Mouse (Mus musculus) right cerebral cortex, adult 2 months (tissue): ENCODE results near the gene Cd300lb.
"Not testable (repeated sequence)": the region's sequence is repeated elsewhere in the genome, so short reads cannot be mapped to it uniquely, and the experiment has no call there.

Source experiments
- DNase-seq, 2 experiments: peaks; one replicate each; pipeline ENCODE4 v3.0.0; 2021 to 2022; ENCODE audit warnings: low spot score in 2 of 2

The Cd300lb gene

DNA sequence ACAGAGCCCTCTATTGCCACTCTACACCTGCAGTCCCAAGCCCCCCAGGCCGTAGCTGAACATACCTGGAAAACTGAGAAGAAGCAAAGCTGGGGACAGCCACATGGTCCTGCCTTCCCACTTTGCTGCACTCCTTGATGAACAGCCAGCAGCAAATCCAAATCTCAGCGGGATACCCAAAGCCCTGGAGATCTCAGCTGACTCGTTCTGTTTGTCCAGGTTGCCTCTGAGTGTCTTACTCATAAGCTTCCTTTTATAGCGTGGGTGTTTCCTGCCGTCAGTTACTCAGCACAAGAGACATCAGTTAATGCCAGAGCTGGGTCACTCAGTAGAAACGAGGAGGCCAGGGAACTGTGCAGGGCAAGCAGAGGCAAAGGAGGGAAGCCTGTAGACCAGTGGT, at the start of gene Cd300lb:
TSS of gene Cd300lb (minus strand) at position 243 of the 400 bp plus-strand sequence.
- no peak for DNase-seq

DNA sequence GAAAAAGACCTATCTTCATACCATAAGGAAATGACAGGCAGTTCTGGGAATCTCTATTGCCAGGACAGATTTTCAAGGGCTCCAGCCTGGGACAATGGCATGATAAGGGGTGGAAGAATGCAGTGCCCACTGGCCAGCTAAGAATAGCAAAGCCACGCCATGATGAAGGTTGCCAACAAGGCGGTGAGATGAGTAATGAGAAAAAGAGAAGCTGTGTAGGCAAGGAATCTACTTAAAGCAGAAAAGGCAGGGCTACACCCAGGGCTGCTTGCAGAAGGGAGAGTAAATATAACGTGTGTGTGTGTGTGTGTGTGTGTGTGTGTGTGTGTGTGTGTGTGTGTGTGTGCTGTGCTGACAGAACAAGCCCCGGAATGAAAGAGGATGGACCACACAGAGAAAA, 47.7 kb upstream of the Cd300lb start:
- peak; percentile 18 to 23 for DNase-seq

DNA sequence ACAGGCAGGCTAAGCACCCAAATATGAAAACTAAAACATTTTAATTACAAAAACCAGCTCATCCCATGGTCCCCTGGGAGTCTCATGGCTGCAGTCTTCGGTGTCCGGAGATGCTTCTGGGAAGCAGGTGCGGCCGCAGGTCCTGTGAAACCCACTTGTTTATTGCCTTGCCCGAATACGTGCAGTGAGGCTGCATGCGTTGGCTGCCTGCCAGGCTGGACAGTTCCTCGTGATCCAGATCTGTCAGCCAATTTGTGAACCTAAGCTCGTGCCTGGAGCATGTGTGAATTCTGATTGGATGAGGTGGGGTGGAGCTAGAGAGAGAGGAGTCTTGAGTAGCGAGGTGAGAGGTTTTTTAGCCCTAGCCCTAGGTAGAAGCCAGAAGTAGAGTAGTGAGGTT, 38.5 kb upstream of the Cd300lb start:
- no peak for DNase-seq

DNA sequence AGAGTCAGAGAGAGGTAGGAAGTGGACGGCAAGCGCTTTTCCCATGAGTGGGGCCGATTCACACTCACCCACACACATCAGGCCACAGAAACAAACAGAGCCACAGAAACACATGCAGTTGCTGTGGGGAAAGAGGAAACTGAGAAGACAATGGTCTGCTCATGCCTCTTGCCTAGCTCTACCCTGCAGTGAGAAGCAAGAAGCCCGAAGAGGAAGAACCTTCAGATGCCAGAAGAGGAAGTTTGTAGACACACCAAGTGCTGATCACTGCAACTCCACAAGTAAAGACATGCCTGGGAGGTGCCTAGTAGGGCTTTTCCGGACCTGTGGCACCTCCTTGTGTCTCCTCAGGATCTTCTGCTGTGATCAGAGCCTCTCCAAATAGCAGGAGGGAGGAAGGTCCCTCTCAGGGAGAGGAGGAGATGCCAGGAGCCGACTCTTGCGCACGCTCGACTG, 34.6 kb upstream of the Cd300lb start, which contains the start of gene Cd300c:
TSS of gene Cd300c (minus strand) at position 406 of the 456 bp plus-strand sequence.
- no peak for DNase-seq

DNA sequence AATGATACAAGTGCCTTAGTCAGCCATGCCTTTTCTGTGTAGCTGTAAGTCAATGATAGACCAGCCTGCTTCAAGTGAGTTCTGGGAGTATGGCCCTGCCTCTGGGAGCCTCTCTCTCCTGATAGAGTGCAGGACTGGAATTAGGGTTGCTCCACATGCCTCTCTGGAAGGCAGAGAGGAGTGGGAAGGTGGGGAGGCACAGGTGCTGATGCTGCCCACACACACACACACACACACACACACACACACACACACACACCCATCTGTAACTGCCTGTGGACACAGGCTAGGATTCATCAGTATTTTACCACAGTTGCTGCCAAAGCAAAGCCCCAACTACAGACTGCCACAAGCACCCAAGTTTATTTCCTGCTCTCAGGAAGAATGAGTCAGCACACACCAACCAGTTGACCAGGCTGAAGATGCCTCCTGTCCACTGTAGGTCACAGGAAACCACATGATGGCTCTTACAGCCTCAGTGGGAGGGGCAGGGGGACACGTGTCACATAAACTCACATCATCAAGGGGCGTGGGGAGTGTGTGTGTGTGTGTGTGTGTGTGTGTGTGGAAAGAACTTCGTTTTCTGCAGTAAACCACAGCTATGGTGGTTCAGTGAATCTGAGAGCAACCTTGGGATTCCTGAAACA, 31.1 kb upstream of the Cd300lb start:
- peak in 1 of 2 experiments; percentile 7 for DNase-seq

DNA sequence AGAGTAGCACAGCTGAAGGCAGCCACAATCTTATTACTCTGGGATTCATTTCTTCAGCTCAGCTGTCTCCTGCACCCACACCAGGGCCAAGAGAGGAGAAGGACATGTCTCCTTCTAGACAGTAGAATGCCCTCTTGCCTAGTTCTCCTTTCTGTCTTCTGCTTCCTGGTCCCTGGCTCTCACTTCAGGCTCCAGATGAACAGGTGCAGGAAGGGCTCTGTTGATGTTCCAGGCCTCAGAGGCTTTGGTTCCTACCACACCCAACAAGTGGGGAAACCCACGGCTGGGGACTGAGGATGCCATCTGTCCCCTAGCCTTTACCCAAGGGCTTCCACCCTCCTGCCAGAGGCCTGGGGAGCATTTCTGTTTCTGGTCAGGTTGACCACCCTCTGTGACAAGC, 26.2 kb upstream of the Cd300lb start:
- DNase-seq = no peak

DNA sequence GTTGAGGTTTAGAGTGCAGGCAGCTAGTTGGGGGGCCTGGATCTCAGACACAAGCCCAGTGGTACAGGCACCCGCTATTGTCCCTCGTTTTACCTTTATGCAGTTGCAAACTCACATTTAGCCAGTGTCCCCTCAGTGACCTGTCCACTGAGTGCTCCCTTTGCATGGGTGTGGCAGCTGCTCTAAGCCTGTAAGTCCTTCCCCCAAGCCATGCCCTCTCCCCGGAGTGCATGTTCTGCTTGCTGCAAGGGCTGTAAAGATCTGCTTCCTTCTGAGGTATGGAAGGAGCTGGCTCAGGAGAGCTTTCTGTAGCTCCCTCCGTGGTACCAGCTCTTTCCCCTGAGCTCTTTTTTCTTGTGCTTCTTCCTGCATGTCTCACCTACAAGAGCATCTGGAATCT, 595 bp downstream of the Cd300lb start:
- DNase-seq = no peak

DNA sequence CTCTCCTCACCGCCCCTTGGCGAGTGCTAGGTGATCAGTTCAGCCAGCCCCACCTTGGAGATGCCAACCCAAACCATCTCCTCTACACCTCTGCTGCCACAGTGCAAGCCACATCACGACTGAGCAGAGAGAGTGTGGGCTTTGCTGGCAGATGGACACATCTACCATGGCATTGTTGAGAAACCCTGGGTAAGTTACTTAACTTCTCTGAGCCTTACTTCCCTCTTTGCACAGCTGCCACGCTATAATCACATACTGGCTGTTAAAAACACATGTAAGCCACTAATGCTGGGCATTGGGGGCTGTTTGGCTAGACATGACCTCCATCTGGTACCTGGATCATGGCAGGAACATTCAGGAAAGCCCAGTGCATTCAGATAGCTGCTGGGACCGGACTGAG, 3.1 kb downstream of the Cd300lb start:
- no peak for DNase-seq

DNA sequence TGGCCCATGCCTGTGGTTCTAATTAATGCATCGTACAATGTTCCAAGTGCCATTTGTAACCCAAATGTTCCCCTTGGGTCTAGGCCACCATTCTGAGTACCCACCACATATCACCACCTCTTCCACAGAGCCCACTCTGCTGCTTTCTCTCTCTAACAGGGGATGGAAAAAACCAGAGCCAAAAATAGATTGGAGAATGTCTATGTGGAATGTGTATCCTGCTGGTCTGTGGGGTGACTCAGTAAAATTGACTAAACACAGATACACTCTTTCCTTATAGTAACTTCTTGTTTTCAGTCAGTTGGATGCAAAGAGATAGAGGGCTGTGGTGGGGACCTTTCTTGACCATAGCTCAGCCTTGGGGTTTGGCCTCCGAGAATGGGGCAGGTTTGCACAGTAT, 4.6 kb downstream of the Cd300lb start:
- DNase-seq = no peak

DNA sequence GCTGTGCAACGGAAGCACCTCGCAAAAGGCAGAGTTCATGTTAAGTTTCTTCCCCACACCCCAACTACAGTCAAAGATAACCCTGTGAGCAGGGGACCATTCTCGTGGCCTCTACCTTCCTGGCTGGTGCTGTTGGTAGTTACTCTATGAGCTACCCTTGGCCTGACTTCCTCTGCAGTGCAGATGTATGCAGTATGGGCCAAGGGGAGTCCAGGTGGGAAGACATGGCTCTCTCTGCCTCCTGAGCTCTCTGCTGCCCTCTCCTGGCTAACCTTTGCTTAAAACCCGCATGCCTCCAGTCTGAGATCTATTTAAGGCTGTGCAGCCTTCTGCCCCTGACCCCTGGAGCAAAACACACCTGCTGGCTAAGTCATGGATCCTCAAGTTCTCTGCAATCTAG, 10.2 kb downstream of the Cd300lb start:
- no peak for DNase-seq

DNA sequence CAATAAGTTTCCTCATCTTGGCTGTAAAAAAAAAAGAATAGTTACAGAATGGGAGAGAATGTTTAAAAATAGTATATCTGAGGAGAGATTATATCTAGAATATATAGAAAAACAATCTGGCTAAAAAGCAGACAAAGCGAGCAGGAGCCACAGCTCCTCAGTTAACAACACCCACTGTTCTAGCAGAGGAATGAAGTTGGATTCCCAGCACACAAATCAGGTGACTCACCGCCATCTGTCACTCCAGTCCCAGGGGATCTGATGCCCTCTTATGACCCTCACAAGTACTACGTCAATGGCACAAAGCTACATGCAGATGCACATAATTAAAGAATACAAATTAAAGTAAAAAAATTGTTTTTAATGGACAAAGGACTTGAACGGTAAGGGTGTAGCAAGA, 11.7 kb downstream of the Cd300lb start:
- peak; percentile 62 to 66 for DNase-seq

DNA sequence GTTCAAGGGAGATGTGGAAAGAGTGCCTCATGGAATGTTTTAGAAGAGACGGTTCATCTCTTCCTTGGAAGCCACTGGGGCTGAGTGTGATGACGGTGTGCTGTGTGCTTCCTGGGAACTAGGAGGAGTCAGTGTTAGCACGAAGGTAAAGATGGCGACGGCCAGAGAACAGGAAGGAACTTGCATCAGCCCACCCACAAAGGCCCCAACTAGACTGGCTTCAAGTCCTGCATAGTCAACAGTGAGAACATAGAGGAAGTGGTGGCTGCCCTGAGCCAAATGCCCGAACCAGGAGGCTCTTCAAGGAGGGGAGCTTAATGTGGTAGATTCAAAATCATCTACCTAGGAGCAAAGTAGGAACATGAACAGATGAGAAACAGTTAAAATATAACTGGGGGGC, 17.1 kb downstream of the Cd300lb start:
- no peak for DNase-seq

DNA sequence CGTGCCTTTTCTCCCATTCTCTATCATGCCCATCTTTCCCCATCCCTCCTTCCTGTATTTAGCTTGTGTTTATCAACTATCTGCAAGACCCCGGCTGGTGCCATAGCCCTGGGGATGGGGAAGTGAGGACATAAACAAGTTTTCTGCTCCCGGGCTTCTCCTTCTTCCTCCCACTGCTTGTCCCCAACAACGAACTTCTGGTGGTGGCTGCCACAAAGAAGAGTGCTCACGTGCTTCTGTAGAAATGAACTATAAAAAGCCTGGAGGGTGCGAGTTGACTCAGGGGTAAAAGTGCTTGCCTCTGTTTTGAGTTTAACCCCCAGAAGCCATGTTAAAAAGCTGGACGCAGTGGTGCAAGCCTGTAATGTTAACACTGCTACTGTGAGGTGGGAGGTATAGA, 19.2 kb downstream of the Cd300lb start:
- DNase-seq = no peak

DNA sequence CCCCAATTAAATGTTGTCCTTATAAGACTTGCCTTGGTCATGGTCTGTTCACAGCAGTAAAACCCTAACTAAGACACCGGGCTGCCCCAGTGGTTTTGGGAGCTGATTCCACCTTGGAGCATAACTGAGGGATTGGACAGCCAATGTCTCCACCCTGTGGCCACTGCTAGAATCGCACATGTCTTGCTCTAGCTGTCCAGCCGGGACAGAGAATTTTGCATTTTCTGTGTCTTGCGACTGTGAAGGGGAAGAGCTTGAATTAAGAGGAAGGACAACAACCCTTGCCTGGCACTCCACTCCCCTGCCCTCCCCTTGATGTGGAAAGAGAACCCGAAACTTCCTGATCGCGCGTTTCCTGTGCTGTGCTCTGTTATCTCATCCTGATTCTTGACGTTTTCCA, 21.3 kb downstream of the Cd300lb start:
- DNase-seq = peak; percentile 90 to 91

DNA sequence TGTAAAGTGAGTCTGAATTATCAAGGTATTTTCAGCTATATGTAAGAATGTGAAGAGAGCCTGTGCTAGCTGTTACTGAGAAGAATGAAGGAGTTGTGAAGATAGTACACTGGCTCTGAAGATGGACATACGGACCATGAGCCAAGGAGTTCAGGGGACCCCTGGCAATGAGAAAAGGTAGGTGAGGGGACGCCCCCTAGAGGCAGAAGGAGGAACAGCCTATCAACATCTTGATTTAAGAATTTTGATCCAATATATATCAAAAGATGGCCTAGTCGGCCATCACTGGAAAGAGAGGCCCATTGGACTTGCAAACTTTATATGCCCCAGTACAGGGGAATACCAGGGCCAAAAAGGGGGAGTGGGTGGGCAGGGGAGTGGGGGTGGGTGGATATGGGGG, 24.6 kb downstream of the Cd300lb start:
- DNase-seq = not testable (repeated sequence)

DNA sequence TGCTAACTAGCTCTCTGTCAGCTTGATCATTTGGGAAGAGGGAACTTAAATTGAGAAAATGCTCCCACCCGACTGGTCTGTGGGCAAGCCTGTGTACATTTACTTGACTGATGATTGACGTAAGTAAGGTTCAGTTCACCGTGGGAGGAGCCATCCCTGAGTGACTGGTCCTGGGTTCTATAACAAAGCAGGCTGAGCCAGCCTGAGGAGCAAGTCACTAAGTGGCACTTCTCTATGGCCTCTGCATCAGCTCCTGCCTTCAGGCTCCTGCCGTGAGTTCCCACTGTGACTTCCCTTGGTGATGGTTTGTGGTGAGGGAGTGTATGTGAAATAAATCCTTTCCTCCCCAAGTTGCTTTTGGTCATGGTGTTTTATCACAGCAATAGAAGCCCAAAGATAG, 26.1 kb downstream of the Cd300lb start:
- no peak for DNase-seq

DNA sequence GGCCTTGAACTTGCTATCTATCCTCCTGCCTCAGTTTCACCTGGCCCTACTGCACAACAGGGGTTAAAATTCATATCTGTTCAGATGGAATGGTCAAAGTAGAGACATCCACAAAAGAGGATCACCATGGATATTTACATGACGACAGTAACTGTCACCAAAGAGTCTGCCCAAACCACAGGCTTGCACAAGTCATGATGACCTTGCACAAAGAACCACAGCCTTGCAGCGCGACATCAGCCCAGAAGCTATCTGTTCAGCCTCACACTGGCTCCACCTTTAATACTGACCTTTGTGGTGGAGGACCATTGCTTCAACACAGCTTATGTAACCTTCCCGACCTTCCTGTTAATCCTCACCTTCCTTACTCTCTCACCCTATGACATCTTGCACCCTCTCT, 26.6 kb downstream of the Cd300lb start:
- no peak for DNase-seq

DNA sequence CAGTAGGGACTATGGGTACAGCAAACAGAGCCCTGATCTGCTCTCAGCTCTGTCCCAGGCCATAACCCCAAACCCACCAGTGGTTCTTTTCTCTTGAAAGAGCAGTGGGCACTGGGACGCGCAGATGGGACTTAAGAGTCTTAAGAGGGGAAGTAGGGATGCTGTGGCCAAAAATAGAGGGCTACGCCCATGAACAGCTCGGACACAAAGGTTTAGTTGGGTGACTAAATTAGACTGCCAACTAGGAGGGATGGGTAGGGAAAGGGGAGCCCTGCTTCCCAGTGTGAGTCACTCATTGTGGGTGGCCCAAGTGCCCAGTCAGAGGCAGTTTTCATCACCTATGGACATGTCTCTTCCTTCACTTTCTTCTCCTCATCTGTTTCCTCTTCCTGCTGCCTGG, 31.0 kb downstream of the Cd300lb start:
- no peak for DNase-seq

DNA sequence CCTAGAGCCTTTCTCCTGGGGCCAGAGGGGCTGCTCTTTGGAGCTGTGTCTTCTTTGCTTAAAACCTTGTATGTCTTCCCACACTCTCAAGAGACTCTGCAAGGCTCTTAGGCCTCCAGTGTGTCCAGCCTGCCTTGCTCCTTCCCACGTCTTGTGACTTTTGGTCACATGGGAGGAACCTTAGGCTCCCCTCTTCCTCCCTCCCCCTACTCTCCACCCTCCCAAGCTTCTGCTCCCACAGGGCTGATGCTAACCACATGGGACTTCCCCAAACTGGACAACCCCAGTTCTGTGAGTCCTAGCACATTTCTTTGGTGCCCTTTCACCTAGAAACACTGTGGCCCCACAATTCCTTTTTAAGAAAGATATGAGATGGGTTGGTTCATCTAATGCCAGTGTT, 36.2 kb downstream of the Cd300lb start:
- no peak for DNase-seq

DNA sequence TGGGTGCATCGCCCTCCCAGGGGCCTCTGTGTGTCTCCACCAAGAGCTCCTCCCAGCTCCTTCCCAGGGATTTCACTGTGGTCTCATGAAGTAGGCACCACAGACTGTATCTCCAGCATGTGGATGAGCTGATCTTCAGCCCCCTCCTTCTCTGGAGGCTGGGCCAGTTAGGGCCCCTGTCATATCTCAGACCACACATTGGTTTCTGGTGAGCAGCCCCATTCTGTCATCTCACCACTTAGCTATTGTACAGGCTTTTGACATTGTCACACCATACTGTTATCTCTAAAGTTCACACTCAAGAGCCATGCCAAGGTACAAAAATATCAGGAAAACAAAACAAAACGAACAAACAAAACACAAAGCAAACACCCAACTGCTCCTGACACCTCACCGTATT, 38.1 kb downstream of the Cd300lb start:
- no peak for DNase-seq

DNA sequence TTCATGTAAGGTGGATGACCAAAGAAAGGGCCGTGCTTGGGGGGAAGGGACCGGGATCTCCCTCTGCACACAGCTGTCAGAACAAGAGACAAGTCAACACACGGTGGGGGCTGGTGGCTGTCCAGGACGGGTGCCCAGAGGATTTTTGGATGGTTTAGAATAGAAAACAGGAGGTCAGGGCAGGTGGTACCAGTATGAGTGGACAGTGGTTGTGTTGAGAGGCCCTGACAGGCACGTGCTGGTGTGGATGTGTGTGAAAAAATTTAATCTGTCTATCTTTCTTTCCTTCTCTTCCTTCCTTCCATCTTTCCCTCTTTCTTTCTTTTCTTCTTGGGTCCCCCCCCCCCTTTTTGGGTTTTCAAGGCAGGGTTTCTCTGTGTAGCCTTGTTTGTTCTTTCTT, 43.6 kb downstream of the Cd300lb start:
- DNase-seq = no peak

DNA sequence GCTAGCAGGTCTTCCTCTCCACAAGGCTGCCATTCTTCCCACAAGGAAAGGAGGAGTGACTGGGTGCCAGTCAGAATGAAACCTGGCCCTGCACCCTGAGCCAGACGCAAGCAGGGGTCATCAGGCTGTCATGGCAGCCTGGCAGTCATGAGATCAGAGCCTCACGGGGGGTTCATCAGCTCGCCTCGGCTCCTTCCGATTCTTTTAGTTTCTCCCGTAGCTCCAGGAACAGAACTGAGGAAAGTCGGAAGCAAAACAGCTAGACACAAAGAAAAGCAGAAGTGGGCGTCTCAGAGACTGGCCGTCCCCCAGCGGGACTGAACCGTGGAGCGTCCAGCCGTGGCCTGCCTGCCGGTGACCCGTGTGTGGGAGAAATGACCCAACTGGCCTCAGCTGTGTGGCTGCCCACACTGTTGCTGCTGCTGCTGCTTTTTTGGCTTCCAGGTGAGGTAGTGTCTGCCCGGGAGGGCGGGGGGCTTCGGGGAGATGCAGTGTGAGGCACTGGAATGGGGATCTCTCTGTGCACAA, 44.1 kb downstream of the Cd300lb start, which contains the start of gene Cd300a:
TSS of gene Cd300a (plus strand) at position 51 of the 528 bp plus-strand sequence.
- no peak for DNase-seq

DNA sequence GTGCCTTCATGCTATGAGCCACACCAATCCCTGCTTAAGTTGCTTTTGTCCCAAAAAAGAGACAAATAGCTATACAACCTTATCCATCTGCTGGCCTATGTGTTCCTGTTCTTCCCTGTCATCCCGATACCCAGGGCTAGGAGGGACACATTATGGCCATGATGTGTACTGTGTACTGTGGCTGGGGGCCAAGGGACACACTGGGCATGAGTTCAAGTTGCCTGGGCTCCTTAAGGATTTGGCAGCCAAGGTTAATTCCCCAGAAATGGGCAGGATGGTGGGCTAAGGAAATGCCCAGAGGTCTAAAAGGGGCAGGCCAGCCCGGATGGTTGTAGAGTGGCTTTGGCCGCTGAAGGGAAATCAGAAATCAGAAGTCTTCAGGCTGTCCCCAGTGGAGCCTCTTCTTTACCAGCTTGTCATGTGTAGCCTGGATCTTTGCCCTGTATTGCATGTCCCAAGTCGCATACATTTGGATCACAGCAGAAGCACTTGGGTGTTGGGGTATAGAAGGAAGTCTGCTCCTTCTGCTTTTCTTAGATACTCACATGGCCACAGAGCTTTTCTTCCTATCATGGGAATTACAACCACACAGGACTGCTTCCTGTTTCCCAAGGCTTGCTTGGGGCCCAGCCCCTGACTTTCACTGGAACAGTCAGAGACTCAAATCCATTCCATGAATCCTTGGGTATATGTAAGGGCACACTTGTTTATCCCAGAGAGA, 49.6 kb downstream of the Cd300lb start:
- DNase-seq = no peak
